Mouse (Mus musculus): ENCODE measurements around the gene Gm43518.

The Gm43518 gene

GRCm38 (mm10) chr5:123978131-123978530 is 50.9 kb downstream of the Gm43518 start:
- no peak for DNase-seq (ENCODE audit: low read depth)

GRCm38 (mm10) chr5:123979221-123979979 is 52.2 kb downstream of the Gm43518 start:
- peak; percentile 60 for DNase-seq (ENCODE audit: low read depth)

GRCm38 (mm10) chr5:123979980-123980369 is 52.8 kb downstream of the Gm43518 start:
- DNase-seq (ENCODE audit: low read depth), result no peak

- DNase-seq (ENCODE audit: low read depth), result peak; percentile 62
Measured at GRCm38 (mm10) chr5:123980521-123981249, 53.5 kb downstream of the Gm43518 start.

GRCm38 (mm10) chr5:123981250-123981554 is 54.0 kb downstream of the Gm43518 start:
- no peak for DNase-seq (ENCODE audit: low read depth)

GRCm38 (mm10) chr5:123982838-123983237 is 55.6 kb downstream of the Gm43518 start:
- no peak for DNase-seq (ENCODE audit: low read depth)

- no peak for DNase-seq (ENCODE audit: low read depth)
Measured at GRCm38 (mm10) chr5:123985434-123985833, 58.2 kb downstream of the Gm43518 start.

- DNase-seq (ENCODE audit: low read depth), result no peak
Measured at GRCm38 (mm10) chr5:123986925-123987324, 59.7 kb downstream of the Gm43518 start.

GRCm38 (mm10) chr5:123987511-123987910 is 60.3 kb downstream of the Gm43518 start:
- no peak for DNase-seq (ENCODE audit: low read depth)
